Mouse (Mus musculus) T-helper 17 cell (primary cell): Measurements from ENCODE around the gene Lsamp.

ENCODE experiments used
- in situ Hi-C, 2 experiments: fragments of 300-600 bp; cut with MboI, MseI; formaldehyde crosslinking; loops; 1 replicate in 1 of 2; 2 replicates in 1 of 2; pipeline ENCODE4 v1.15.1; 2025; ENCODE audit warnings: high pct_unique_total_duplicates in 2 of 2

Gene Lsamp

DNA sequence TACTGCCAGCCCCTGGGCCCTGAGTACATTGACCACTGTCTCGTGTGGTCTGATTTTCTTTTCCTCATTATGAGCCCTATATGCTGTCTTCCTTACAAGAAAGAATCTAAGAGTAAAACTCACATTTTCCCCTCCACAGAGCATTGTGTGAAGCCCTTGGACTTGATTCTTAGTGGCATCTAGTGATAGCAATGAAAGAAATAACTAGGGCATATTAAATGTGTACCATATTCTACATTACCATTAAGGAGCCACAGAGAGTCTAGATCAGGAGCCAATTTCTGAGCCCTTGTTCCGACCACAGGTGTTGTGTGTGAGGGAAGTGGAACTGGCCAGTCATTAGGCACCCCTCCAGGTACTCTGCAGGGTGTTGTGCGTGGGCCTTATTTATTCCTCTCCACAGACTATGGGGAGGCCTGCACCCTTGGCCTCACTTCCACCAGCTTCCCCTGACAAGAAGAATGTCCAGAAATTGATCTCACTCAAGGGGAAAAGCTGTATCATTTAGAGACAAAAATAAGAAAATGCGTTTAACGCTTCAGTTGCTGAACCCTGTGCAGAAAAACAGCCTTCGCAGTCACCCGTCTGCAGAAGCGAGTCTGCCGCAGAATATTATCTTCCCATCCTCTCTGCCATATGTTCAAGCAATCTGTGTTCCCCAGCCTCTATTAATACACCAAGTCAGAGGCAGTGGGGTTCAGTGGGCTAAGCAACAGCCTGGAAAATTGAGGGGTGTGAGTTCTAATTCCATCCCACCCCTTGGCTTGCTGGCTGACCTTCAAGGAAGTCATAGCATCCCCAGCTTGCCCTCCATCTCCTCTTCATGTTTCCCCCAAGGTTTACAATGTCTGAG lies 2032.9 kb downstream of the Lsamp start:
- in situ Hi-C loops = no loop called here

DNA sequence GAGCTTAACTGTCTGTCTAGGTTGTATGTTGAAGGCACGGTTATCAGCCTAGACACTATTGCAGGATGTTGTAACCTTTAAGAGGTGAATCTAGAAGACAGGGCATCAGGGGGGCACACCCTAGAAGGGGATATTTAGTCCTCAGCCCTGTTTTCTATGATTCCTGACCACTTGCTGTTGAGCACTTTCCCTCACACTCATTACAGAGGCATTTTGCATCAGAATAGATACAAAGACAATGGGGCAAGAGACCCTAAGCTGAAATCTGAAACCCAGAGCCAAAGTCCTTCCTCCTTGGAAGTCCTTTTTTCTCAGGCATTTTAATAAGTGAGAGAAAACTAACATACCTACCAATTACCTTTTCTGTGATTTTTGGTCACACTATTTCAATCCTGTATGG lies 2038.4 kb downstream of the Lsamp start:
- in situ Hi-C loops = no loop called here

DNA sequence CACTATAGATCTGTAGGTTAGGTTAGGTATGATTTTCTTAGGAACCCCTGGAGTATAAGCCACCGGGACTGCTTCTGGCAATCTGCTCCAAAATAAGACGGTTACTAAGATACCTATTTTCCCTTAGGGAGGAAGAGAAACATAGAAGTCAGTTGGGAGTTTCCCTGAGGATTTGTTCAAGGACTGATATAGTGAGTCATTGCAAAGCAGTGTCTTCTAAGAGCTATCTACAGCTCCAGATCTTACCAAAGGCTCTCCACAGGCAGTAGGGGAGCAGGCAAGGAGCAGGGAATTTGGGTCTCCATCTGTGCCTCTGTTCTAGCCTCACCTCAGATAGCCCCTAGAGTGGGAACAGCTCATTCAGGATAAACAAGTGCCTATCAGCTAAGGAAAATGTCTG lies 2047.9 kb downstream of the Lsamp start:
- in situ Hi-C loops = no loop called here

DNA sequence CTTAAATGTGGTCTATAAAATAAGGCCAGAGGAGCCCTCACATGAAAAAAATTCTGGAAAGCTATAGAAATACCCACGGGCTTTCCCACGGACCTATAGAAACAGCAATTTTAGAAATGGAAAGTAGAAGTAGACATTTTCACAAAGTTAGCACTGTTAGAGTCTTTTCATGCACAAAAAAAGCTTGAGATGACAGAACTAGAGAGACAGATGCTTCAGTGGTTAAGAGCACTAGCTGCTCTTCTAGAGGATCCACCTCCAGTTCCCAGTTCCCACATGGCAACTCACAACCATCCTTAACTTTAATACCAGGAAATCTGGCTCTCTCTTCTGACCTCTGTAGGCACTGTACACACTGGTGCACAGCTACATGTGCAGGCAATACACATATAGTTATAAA lies 2049.3 kb downstream of the Lsamp start:
- in situ Hi-C loops = no loop called here

DNA sequence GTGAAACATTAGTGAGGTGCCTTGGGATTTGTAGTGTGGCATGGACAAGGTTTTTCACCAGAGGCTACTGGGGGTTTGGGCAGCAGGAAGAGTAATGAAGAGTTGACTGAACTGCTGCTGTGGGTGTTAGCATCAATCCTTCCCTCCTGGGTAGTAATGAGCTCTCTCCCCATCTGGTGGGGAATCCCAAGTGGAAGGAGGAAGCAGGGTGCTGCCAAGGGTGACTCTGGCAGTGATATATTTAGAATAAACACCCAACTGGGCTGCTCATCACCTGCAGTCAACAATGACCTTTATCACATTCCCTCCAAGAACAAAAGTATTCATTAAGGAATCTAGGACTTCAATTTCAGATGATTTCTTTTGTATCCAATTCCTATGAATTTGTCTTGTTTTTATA lies 2064.0 kb downstream of the Lsamp start:
- in situ Hi-C loops = no loop called here

DNA sequence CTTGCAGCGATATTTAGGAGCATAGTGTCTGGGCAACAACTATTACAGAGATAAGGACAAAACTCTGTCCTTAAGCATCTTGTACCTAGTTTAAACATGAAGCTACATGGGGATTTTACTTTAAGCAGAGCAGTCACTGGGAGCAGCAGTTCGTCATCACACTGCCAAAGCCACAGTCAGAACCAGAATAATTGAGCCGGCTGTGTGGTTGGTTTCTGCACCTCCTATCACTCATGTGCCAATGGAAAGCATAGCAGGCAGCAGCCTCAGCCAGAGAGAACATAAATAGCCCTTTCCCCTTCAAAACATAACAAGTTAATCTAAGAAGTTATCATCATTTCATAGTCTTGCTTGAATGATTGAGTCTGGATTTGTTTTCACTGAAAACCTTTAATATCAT lies 2075.8 kb downstream of the Lsamp start:
- in situ Hi-C loops = no loop called here

DNA sequence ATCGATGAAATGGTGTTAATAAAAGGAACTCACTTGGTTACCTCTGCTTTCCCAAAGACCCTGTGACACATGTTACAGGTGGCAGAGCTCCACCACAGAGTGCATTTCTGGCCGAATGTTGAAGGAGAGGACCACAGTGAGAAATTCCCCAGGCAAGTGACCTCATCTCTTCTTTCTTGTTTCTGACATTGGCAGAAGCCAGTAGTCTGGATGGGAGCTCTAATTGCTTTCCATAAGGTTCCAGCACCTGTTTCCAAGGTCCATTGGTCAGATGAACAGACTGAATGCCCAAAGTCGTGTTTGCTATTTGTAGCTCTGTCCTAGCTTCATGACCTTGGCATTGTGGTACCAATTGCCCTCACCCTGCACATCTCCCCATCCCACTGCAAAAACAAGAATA lies 2090.2 kb downstream of the Lsamp start:
- in situ Hi-C loops = no loop called here

DNA sequence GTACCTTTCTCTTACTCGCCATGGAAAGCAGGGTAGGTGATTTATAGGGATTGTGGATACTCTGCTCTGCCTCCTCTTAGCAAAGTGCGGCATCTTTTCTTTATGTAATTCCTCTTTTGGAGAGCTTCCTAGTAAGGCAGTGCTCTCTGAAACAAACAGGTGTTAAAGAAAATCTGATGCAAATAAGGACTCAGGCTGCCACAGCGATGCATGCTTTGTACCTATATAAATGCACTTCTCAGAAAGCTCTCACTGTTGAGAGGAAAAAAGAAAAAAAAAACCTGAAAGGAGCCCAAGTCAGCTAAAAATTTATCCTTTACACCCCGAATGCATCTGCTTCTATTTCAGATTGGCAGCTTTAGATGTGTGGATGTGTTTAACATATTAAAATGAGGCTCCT lies 2095.4 kb downstream of the Lsamp start:
- in situ Hi-C loops = no loop called here

DNA sequence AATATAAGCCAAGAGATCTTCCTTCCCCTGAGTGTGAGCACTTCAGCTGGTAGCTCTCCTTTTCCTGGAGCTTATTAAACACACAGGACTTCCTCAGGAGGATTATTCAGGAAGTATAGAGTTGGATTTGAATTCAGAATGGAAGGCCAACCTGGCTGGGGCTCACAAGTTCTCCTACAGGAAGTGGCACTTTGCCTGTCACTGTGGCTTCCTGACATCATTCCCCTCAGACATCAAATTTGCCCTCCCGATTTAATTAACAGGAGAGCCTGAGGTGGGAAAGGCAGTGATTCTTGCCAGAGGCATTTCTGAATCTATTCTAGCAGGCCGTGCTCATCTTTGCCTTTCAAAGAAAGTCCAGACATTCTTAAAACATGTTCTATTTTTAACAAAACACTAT lies 2097.4 kb downstream of the Lsamp start:
- in situ Hi-C loops = no loop called here

DNA sequence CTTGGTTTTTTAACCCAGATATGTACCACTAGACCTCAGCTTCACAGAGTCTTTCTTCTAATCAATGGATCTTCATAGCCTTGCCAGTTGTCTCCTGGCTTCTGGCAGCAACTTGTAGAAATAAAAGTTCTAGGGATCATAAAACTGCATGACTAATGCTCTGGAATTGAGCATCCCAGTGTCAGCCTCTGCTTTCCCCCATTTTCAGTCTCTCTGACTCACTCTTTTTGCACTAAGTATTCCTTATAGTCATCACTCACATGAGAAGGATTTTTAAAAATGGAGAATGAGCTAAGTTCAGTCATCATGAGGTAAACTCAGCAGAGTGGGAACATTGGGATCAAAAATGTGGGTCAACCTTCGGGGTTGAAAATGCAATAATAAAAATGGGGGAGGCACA lies 2113.3 kb downstream of the Lsamp start:
- in situ Hi-C loops = no loop called here

DNA sequence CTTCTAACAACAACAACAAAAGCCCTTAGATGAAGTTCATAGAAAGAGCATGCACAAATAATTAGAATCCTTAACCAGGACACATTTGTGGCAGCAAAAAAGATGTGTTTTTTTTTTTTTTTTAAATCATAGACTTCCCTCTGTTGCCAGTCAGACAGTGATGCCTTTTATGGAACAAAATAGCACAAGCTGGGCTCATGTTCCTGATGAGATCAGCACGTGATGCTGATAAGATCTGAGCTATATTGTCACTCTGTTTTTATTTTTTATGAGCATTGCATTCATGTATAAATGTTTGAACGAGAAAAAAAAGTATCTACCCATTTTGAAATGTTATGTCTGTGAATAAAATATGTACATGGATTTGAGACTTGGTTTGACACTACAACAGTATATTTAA lies 2118.0 kb downstream of the Lsamp start:
- in situ Hi-C loops = no loop called here

DNA sequence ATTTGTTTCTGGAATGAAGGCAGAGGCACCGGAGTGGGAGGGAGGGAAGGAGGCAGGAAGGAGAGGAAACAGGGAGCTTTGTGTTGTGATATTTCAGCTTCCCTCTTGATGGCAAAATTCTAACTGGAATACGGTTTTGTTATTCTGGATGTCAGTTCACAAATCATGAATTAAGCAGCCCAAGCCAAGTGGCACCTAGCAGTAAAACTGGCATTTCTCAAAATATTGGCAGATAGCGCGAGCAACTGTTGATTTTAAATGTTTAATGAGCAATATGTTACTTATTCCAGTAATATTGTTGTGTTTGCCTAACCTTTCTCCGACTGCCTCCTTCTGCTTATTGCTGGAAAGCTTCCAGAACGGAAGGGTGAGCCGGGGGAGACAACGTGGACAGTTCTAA lies 2118.5 kb downstream of the Lsamp start:
- in situ Hi-C loops = no loop called here

DNA sequence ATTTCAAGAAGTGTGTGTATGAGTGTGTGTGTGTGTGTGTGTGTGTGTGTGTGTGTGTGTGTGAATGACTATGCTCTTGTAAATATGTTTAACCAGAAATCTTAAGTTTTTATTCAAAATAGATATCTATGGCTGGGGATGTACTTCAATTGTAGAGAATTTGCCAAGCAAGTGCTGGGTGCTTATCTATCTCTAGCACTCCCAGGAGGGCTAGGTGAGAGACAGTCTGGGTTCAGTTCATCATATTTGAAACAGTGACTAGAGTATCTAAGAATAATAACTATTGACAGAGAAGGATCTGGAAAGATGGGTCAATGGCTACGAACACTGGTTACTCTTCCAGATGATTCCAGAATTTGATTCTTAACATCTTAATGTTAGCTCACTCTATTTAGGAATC lies 2128.1 kb downstream of the Lsamp start:
- in situ Hi-C loops = no loop called here

DNA sequence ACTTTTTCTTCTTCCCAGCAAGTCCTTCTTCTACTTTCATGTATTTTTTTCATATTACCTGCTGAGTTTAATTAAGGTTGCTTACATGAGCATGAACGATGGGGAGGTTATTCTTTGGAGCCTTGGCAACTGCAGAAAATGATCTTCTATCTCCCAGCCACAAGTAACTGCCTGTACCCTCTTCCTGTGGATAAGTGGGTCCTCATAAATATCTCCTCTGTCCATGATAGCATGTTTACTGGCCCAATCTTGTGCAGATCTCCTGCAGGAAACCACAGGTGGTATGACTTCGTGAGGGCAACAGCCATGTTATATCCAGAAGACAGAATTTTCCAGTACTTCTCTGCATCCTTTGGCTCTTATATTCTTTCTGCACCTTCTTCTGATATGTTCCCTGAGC lies 2129.1 kb downstream of the Lsamp start:
- in situ Hi-C loops = no loop called here

DNA sequence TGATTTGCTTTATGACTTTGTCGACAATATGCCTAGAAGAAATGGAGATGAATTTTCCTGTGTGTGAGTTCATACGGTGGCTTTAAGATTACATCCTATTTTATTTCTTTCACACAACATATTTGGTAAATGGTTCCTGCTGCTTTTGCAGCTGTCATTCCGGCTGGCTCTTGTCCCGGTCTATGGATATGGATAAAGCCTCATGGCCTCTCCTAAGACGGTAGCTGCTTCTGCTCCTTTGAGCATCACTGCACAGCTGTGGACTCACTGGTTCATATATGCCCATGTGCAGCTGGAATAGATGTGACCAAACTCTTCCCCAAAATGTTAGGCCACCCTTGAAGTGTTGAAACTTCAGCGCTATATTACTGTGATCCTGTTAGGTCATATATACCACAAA lies 2137.6 kb downstream of the Lsamp start:
- in situ Hi-C loops = no loop called here

DNA sequence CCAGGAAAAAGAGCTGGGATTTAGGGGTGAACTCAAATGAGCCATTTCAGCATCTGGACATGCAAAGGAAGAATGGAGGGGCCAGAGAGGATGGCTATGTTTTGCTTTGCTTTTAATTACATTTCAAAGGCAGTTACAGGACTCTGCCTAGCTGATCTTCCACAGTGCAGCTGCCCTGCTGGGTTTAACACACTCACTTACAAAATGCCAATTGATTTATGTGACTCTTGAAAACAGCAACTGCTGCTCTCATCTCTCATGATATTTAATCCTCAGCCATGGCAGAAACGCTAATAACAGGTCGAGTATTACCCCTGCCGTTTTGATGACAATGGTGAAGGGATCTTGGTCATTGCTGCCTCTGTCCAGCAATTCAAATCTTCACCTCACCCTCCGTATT lies 2139.7 kb downstream of the Lsamp start:
- in situ Hi-C loops = no loop called here

DNA sequence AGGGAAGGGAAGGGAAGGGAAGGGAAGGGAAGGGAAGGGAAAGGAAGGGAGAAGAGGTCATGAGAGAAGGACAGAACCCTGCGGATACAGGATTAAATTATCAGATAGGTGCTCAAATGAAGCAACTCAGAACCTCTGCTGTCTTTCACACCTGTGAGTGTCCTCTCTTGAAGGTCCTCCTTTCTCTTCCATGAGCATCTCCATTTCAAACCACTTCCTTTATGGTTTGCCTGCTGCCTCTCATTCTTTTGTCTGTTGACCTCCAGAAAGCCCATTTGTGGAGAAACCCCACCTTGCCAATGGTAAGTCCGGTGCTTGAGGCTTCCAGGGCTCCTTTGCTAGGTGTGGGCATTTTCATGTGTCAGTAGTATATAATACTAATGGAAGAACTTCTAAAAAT lies 2141.9 kb downstream of the Lsamp start:
- in situ Hi-C loops = no loop called here

DNA sequence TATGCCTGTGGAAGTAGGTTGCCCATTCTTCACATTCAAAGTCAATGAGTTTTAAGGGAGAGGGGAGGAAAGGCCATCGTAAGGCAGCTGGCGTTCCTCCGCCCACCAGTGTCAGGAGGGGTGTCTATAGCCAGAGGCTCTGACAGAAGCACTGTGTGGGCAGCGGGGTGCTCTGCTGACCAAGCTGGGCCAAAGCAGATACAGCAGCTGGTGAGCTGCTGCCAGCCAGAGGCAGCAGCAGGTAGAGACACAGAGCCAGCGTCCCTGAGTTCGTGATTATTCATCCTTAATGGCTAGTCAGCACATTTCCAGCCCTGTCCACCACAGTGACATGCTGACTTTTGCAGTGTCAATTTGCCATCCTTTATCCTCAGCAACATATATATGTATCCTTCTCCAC lies 2163.0 kb downstream of the Lsamp start:
- in situ Hi-C loops = no loop called here

DNA sequence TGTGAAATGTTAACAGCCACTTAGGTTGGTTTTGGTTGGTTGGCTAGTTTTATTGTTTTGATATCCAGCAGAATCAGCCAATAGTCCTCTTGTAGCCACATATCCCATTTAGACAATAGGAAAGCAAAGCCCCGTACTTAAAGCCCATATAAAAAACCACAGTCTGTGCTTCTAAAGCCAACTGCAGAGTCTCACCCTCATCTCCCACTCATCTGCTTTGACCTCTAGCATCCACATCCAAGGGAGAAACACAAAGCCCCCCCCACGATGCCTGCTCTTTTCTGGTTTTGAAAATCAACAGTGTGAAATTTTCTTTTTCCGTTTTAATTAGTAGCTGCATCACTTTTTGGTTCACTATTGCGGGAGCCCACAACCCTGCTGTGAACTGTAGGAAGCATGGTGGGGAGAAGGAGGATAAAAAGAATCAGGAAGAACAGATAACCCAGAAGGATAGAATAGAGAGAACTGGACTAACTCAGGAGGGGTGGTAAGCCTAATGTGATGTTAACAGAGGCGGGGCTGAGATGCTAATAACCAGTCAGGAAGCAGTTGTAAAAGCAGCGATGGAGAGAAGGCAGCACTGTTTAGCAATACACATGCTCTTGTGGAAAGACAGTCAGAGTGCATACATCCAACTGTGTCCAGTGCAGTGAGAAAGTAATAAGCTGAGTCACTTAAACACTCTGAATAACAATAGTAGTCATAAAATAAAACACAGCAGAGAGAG lies 2165.2 kb downstream of the Lsamp start:
- in situ Hi-C loops = no loop called here

DNA sequence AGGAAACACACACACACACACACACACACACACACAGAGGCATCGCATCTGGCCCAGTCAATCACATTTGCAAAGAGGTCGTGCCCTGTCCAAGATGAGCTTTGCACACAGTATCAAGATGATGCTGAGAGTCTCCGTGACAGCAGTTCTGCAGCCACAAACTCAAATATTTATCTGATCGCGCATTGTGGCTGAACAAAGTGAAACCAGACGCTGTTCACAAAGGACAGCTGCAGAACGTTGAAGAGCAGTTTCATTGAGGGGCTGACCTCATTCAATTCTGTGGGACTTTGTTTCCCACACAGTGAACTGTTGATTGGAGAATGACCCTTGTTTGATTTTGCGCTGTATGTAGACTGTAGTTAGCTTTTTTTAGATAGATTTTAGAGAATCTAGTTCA lies 2168.5 kb downstream of the Lsamp start:
- in situ Hi-C loops = loop anchor here in 1 of 2 experiments (25.0 kb wide), 2 partner anchors 890 to 1010 kb away; no protein-coding TSS in a partner anchor

DNA sequence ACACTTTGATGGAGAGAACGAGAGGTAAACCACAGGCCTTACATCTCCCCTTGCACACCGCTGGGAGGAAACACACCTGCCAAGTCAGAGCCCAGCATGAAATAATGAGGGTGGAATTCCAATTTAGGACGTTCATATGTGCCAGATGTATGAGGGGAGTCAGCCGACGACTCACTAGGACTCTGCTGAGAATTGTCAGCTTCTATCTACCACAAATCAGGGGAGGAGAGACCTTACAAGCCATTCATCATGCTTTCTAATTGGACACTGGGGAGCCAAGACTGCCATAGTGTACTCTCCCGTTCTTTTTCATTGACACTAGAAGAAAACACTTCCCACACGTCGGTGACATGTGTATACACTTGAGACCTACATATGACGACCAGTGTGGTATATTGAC lies 2173.7 kb downstream of the Lsamp start:
- in situ Hi-C loops = loop anchor here in 1 of 2 experiments (25.0 kb wide), 2 partner anchors 896 to 1004 kb away; no protein-coding TSS in a partner anchor

DNA sequence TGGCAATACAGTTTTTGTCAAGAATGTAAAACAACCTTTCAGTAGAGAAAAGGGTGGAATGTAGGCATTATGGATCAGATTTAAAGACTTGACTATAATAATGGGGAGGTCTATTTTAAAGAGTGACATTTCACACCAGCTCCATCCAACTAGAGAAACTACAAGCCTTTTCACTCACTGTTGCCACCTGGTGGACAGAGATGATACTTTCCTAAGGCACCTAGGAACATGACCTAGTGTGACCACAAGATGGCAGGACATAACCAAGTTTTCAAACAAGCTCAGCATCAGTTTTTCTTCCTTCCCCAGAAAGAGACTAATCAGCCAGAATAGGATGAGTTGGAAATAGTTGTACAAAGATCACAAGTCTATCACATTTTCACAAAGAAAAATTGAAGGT lies 2180.8 kb downstream of the Lsamp start:
- in situ Hi-C loops = loop anchor here (5.0 to 25.0 kb wide), 3 partner anchors 903 to 997 kb away; no protein-coding TSS in a partner anchor

DNA sequence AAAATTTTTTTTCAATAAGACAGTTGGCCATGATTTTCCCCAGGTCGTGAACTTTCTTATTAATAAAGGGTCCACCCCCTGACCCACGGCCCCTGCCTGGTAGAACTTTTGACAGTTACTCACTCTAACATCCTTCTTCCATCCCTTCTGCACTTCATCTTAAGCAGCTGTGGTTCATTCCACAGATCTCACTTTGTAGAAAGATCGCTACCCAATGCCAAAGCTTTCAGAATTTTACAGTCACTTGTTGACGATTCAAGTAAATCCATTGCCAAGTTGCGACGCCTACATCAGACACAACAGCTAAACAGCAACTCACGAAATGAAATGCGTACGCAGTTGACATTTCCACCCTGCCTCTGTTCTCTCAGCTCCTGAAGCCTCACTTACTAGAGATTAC lies 2184.1 kb downstream of the Lsamp start:
- in situ Hi-C loops = loop anchor here (5.0 to 25.0 kb wide), 3 partner anchors 906 to 994 kb away; no protein-coding TSS in a partner anchor
